Mouse (Mus musculus) MEL (cell line): ENCODE measurements around the gene Pappa2. TPM values are rescaled to one million over a fixed set of nuclear protein-coding genes. Genes with fewer than 3 reads are reported as not detected.

Source experiments
- DNase-seq: peaks from one replicate; pipeline ENCODE4 v3.0.0; 2011; ENCODE audit warnings: low read depth, low spot score
- H3K27ac ChIP-seq: 2 replicates; pipeline ENCODE4 v1.5.1; 2012; ENCODE audit warnings: low read depth, mild to moderate bottlenecking, control low read depth, low read length, moderate library complexity; ENCODE audit not compliant: control insufficient read depth
- H3K27me3 ChIP-seq, 2 experiments: fragments of 150-350 bp in 1 of 2; sonication (generic) in 1 of 2; 2 replicates each; pipeline ENCODE4 v1.6.1; 2012; ENCODE audit warnings: low read length in 2 of 2, mild to moderate bottlenecking in 2 of 2, improper control_type of control experiment in 1 of 2, moderate library complexity in 1 of 2; ENCODE audit not compliant: insufficient read depth in 2 of 2, control insufficient read depth in 1 of 2
- H3K36me3 ChIP-seq, 2 experiments: 2 replicates each; pipeline ENCODE4 v1.6.1; 2012 to 2014; ENCODE audit warnings: low read length in 2 of 2, improper control_type of control experiment in 1 of 2, inconsistent platforms in 1 of 2, mild to moderate bottlenecking in 1 of 2; ENCODE audit not compliant: insufficient read depth in 2 of 2, control insufficient read depth in 1 of 2
- H3K4me1 ChIP-seq, 2 experiments: fragments of 150-350 bp in 1 of 2; sonication (generic) in 1 of 2; 2 replicates each; pipeline ENCODE4 v1.6.1; 2012; ENCODE audit warnings: low read length in 2 of 2, improper control_type of control experiment in 1 of 2, mild to moderate bottlenecking in 1 of 2; ENCODE audit not compliant: insufficient read depth in 2 of 2, control insufficient read depth in 1 of 2
- H3K4me3 ChIP-seq, 2 experiments: fragments of 150-350 bp in 1 of 2; sonication (generic) in 1 of 2; 2 replicates each; pipeline ENCODE4 v1.5.1; 2012; ENCODE audit warnings: low read depth in 2 of 2, low read length in 2 of 2, mild to moderate bottlenecking in 2 of 2, moderate library complexity in 2 of 2, control low read depth in 1 of 2, improper control_type of control experiment in 1 of 2; ENCODE audit not compliant: control insufficient read depth in 1 of 2, insufficient read depth in 1 of 2
- H3K79me2 ChIP-seq: 2 replicates; pipeline ENCODE4 v1.6.1; 2012; ENCODE audit warnings: mild to moderate bottlenecking, low read length, moderate library complexity; ENCODE audit not compliant: control insufficient read depth, poor library complexity, insufficient read depth
- H3K9ac ChIP-seq: 2 replicates; pipeline ENCODE4 v1.6.1; 2012; ENCODE audit warnings: low read depth, mild to moderate bottlenecking, control low read depth, low read length, moderate library complexity; ENCODE audit not compliant: control insufficient read depth, poor library complexity, severe bottlenecking
- H3K9me3 ChIP-seq: fragments of 150-350 bp; sonication (generic); replicated peaks from 2 replicates; pipeline ENCODE4 v1.6.1; 2012; ENCODE audit warnings: mild to moderate bottlenecking, low read length, improper control_type of control experiment, moderate library complexity; ENCODE audit not compliant: insufficient read depth
- CHD1 ChIP-seq: IDR thresholded peaks from 2 replicates; pipeline ENCODE4 v1.6.1; 2012; ENCODE audit warnings: low read depth, mild to moderate bottlenecking, inconsistent platforms, low read length, improper control_type of control experiment
- CTCF ChIP-seq, 3 experiments: IDR thresholded peaks in 2 of 3; conservative IDR thresholded peaks in 1 of 3; 2 replicates each; pipeline ENCODE4 v1.5.1; 2011 to 2012; ENCODE audit warnings: low read length in 3 of 3, low read depth in 2 of 3, mild to moderate bottlenecking in 2 of 3, improper control_type of control experiment in 1 of 3, inconsistent platforms in 1 of 3, mixed read lengths in 1 of 3, moderate library complexity in 1 of 3; ENCODE audit not compliant: control insufficient read depth in 1 of 3, insufficient read depth in 1 of 3, poor library complexity in 1 of 3, severe bottlenecking in 1 of 3
- ELF1 ChIP-seq: IDR thresholded peaks from 2 replicates; pipeline ENCODE4 v1.6.1; 2014; ENCODE audit warnings: low read depth, mild to moderate bottlenecking, inconsistent platforms, low read length, improper control_type of control experiment, moderate library complexity
- EP300 ChIP-seq, 2 experiments: IDR thresholded peaks; 2 replicates each; pipeline ENCODE4 v1.6.1; 2011; ENCODE audit warnings: improper control_type of control experiment in 2 of 2, low read length in 2 of 2, low read depth in 1 of 2, mild to moderate bottlenecking in 1 of 2
- ETS1 ChIP-seq: IDR thresholded peaks from 2 replicates; pipeline ENCODE4 v1.6.1; 2012; ENCODE audit warnings: low read depth, mild to moderate bottlenecking, inconsistent platforms, low read length, improper control_type of control experiment, moderate library complexity
- GABPA ChIP-seq: IDR thresholded peaks from 2 replicates; pipeline ENCODE4 v1.6.1; 2012; ENCODE audit warnings: low read depth, mild to moderate bottlenecking, inconsistent platforms, low read length, improper control_type of control experiment, moderate library complexity
- HCFC1 ChIP-seq: IDR thresholded peaks from 2 replicates; pipeline ENCODE4 v1.6.1; 2012; ENCODE audit warnings: low read depth, mild to moderate bottlenecking, inconsistent platforms, low read length, improper control_type of control experiment, moderate library complexity
- JUND ChIP-seq: IDR thresholded peaks from 2 replicates; pipeline ENCODE4 v1.6.1; 2011; ENCODE audit warnings: low read depth, mild to moderate bottlenecking, improper control_type of control experiment, low read length
- KAT2A ChIP-seq: conservative IDR thresholded peaks from 2 replicates; pipeline ENCODE4 v1.6.1; 2012; ENCODE audit warnings: low read depth, low read length, improper control_type of control experiment, inconsistent platforms
- MAX ChIP-seq: IDR thresholded peaks from 2 replicates; pipeline ENCODE4 v1.6.1; 2011; ENCODE audit warnings: low read length, improper control_type of control experiment
- MAZ ChIP-seq: IDR thresholded peaks from 2 replicates; pipeline ENCODE4 v1.6.1; 2012; ENCODE audit warnings: low read depth, mild to moderate bottlenecking, inconsistent platforms, low read length, improper control_type of control experiment
- MEF2A ChIP-seq: IDR thresholded peaks from 2 replicates; pipeline ENCODE4 v1.6.1; 2014; ENCODE audit warnings: low read depth, mild to moderate bottlenecking, inconsistent platforms, low read length, improper control_type of control experiment; ENCODE audit not compliant: poor library complexity, insufficient replicate concordance, severe bottlenecking; ENCODE audit errors: extremely low read depth
- MXI1 ChIP-seq: IDR thresholded peaks from 2 replicates; pipeline ENCODE4 v1.6.1; 2011; ENCODE audit warnings: mild to moderate bottlenecking, low read depth, low read length, improper control_type of control experiment
- MYB ChIP-seq: IDR thresholded peaks from 2 replicates; pipeline ENCODE4 v1.6.1; 2011; ENCODE audit warnings: mild to moderate bottlenecking, low read depth, low read length, improper control_type of control experiment
- POLR2AphosphoS2 ChIP-seq: IDR thresholded peaks from 2 replicates; pipeline ENCODE4 v1.6.1; 2011; ENCODE audit warnings: low read length, improper control_type of control experiment
- RCOR1 ChIP-seq: IDR thresholded peaks from 2 replicates; pipeline ENCODE4 v1.6.1; 2012; ENCODE audit warnings: low read depth, mild to moderate bottlenecking, inconsistent platforms, low read length, improper control_type of control experiment
- SMC3 ChIP-seq: IDR thresholded peaks from 2 replicates; pipeline ENCODE4 v1.6.1; 2011; ENCODE audit warnings: low read depth, low read length, improper control_type of control experiment
- TAL1 ChIP-seq: IDR thresholded peaks from 2 replicates; pipeline ENCODE4 v1.6.1; 2012; ENCODE audit warnings: mild to moderate bottlenecking, inconsistent platforms, low read length, moderate library complexity, mixed read lengths
- USF1 ChIP-seq: IDR thresholded peaks from 2 replicates; pipeline ENCODE4 v1.6.1; 2014; ENCODE audit warnings: low read depth, mild to moderate bottlenecking, inconsistent platforms, low read length, improper control_type of control experiment, moderate library complexity
- USF2 ChIP-seq, 2 experiments: IDR thresholded peaks; 2 replicates each; pipeline ENCODE4 v1.6.1; 2011 to 2012; ENCODE audit warnings: improper control_type of control experiment in 2 of 2, low read length in 2 of 2, borderline replicate concordance in 1 of 2, inconsistent platforms in 1 of 2, low read depth in 1 of 2, mild to moderate bottlenecking in 1 of 2; ENCODE audit not compliant: insufficient read depth in 1 of 2
- ZC3H11A ChIP-seq: IDR thresholded peaks from 2 replicates; pipeline ENCODE4 v1.6.1; 2012; ENCODE audit warnings: low read depth, mild to moderate bottlenecking, inconsistent platforms, low read length, improper control_type of control experiment
- ZKSCAN1 ChIP-seq: IDR thresholded peaks from 2 replicates; pipeline ENCODE4 v1.6.1; 2012; ENCODE audit warnings: low read depth, mild to moderate bottlenecking, inconsistent platforms, low read length, improper control_type of control experiment, moderate library complexity
- ZNF384 ChIP-seq: IDR thresholded peaks from 2 replicates; pipeline ENCODE4 v1.6.1; 2012; ENCODE audit warnings: low read depth, mild to moderate bottlenecking, inconsistent platforms, low read length, improper control_type of control experiment
- polyA plus RNA-seq, 2 experiments: library from polyadenylated mRNA; stranded (reverse) in 1 of 2; unstranded in 1 of 2; fragments of >175 nt in 1 of 2; fragments of >200 nt in 1 of 2; gene quantifications; 2 replicates each; pipeline versions ENCODE4 v1.2.1 to v1.2.4; 2012; ENCODE audit warnings: low replicate concordance in 2 of 2, low read depth in 1 of 2; ENCODE audit not compliant: insufficient read length in 2 of 2, insufficient read depth in 1 of 2, missing spikeins in 1 of 2
- total RNA-seq: library from RNA; depleted of rRNA; stranded (reverse); fragments of 300-350 nt; gene quantifications from 2 replicates; pipeline ENCODE4 v1.2.3, GENCODE M21; 2012

The Pappa2 gene
- total and polyA plus RNA-seq, 3 experiments, result not detected

- Histone ChIP-seq H3K79me2 (no peaks in the 10 kb centered on the region), H3K27me3 (no peaks in the 10 kb centered on the region), H3K9ac (no peak overlapping the region), H3K4me1 (no peaks in the 10 kb centered on the region), H3K9me3 (no peaks in the 10 kb centered on the region), H3K36me3 (no peaks in the 10 kb centered on the region), H3K4me3 (no peak overlapping the region), H3K27ac (no peak overlapping the region)
- no peak for DNase-seq
- no peak for TF ChIP-seq ZC3H11A
- TF ChIP-seq ETS1, result no peak
- TF ChIP-seq MYB, result no peak
- TF ChIP-seq ZKSCAN1, result no peak
- TF ChIP-seq JUND, result no peak
- TF ChIP-seq POLR2AphosphoS2, result no peak
- no peak for TF ChIP-seq CHD1
- TF ChIP-seq EP300 (IDR thresholded peaks at IDR 0.05; ENCODE audit: low read depth in 1 of 2, low read length in 2 of 2), result no peak
- no peak for TF ChIP-seq ELF1
- no peak for TF ChIP-seq CTCF (IDR thresholded peaks at IDR 0.05 in 2 of 3, conservative IDR thresholded peaks at IDR 0.05 in 1 of 3; ENCODE audit: control insufficient read depth in 1 of 3, insufficient read depth in 1 of 3, low read depth in 2 of 3, low read length in 3 of 3, poor library complexity in 1 of 3, severe bottlenecking in 1 of 3)
- TF ChIP-seq MEF2A, result no peak
- TF ChIP-seq TAL1, result no peak
Measured at GRCm38 (mm10) chr1:158748356-158749096, 231.8 kb downstream of the Pappa2 start.

- Histone ChIP-seq H3K79me2 (no peaks in the 10 kb centered on the region), H3K27ac (no peak overlapping the region), H3K4me3 (no peak overlapping the region), H3K27me3 (no peaks in the 10 kb centered on the region), H3K9me3 (no peaks in the 10 kb centered on the region), H3K36me3 (no peaks in the 10 kb centered on the region), H3K9ac (no peak overlapping the region), H3K4me1 (no peaks in the 10 kb centered on the region)
- no peak for DNase-seq
- no peak for TF ChIP-seq RCOR1
- no peak for TF ChIP-seq KAT2A
- no peak for TF ChIP-seq SMC3
- TF ChIP-seq POLR2AphosphoS2, result no peak
- TF ChIP-seq ZNF384, result no peak
- TF ChIP-seq EP300 (IDR thresholded peaks at IDR 0.05; ENCODE audit: low read depth in 1 of 2, low read length in 2 of 2), result no peak
- no peak for TF ChIP-seq MAZ
- TF ChIP-seq ZC3H11A, result no peak
- no peak for TF ChIP-seq MAX
- TF ChIP-seq TAL1, result no peak
- TF ChIP-seq MYB, result no peak
- no peak for TF ChIP-seq HCFC1
- no peak for TF ChIP-seq MXI1
- no peak for TF ChIP-seq ETS1
- TF ChIP-seq USF2 (IDR thresholded peaks at IDR 0.05; ENCODE audit: borderline replicate concordance in 1 of 2, insufficient read depth in 1 of 2, low read depth in 1 of 2, low read length in 2 of 2), result no peak
- no peak for TF ChIP-seq ELF1
- no peak for TF ChIP-seq USF1
- TF ChIP-seq GABPA, result no peak
Measured at GRCm38 (mm10) chr1:158741449-158741848, 238.8 kb downstream of the Pappa2 start.
